Mouse (Mus musculus) left cerebral cortex, postnatal 25 days (tissue): ENCODE results near the gene Kdf1. TPM values are rescaled to one million over a fixed set of nuclear protein-coding genes. Genes with fewer than 3 reads are reported as not detected.

Source experiments
- DNase-seq, 2 experiments: peaks; one replicate each; pipeline ENCODE4 v3.0.0; 2022; ENCODE audit warnings: low spot score in 2 of 2, mixed read lengths in 1 of 2
- intact Hi-C: fragments of 180-260 bp; cut with DNase I; formaldehyde crosslinking; loops from one replicate; pipeline ENCODE4 v1.15.1; 2025
- total RNA-seq, 2 experiments: library from RNA; stranded (reverse); gene quantifications; 2 replicates each; pipeline ENCODE4 v1.2.3; 2021

The Kdf1 gene
- total RNA-seq, 2 experiments from 2014 or later = not detected

DNA sequence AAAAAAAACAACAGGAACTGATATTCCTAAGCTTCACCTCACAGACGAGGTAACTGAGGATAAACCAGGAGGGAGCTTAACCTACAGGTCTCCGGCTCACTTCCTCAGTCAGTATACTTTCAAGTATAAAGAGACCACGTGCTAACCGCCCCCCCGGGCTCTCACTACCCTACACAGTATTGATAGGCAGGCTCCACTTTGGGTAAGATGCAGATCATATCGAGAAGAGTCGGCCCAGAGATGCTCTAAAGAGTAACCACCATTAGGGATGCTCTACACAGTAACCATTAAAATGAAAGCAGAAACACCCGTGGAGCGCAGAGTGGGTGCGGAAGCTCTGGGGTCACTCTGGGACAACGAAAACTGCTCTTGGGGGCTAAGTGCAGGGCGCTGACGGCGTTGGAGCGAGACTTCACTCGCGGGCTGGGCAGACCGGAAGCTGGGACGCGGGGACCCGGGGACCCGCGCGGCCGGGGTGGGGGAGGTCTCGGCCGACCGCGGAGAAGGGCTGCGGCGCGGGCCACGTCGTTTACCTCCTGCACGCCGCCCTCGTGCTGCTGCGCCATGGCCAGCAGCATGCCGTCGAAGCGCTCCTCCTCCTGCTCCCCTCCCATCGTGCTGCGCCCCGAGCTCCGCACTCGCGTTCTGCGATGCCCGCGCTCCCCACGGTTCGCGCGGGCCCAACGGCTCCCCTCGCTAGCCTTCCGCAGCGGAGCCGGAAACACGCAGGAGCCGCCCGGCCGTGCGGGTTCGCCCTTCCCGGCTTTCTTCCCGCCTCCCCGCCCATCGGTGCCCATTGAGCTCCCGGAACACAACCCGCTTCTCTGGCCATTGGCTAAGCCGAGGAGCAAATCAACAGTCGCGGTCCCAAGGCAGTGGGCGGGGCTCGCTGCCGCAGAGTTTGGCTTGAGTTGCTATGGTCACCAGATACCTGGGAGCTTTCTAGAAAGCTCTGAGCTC, 26.8 kb downstream of the Kdf1 start, which contains the start of gene Nudc:
Gene Nudc, minus strand, starts transcription at position 725 of the 960 bp plus-strand sequence.
- intact Hi-C loops = no loop called here
- DNase-seq = peak; percentile 96 to 98

- DNase-seq = no peak
- intact Hi-C loops = no loop called here
Measured at GRCm38 (mm10) chr4:133552029-133552428, 33.3 kb downstream of the Kdf1 start.

GRCm38 (mm10) chr4:133552768-133553447, 34.1 kb downstream of the Kdf1 start, which contains the start of gene Nr0b2:
TSS of gene Nr0b2 (plus strand) at chr4:133553376.
- no peak for DNase-seq
- intact Hi-C loops = no loop called here

- intact Hi-C loops = no loop called here
- no peak for DNase-seq
Measured at GRCm38 (mm10) chr4:133553448-133554330, 34.9 kb downstream of the Kdf1 start.

DNA sequence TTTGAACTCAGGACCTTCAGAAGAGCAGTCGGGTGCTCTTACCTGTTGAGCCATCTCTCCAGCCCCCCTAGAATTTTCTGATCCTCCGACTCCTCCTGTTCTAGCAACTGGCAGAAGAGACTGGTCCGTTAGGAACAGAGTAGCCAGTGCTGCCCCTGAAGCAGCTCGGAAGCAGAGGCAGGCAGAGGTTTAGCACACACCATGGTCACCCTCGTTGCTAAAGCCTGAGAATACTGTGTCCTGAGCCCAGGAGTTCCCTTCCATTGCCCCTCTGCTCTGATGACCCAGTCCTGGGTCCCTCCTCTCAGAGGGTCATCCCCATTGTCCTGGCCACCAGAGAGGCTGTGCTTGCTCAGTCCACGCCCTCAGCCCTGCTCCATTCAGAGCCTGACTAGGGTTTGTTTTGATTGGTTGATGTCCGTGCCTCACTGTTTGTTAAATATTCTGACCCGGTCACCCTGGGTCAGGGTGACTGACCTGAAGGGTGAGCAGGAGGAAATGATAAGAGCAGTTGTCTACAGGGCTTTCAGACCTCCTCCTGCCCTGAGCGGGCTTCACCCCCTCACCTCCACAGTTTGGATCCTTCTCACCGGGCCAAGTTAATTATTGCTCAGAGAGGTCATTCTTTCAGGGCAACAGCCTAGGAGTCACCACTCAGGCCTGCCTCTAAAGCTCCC, 38.4 kb downstream of the Kdf1 start:
- DNase-seq = no peak
- intact Hi-C loops = no loop called here

DNA sequence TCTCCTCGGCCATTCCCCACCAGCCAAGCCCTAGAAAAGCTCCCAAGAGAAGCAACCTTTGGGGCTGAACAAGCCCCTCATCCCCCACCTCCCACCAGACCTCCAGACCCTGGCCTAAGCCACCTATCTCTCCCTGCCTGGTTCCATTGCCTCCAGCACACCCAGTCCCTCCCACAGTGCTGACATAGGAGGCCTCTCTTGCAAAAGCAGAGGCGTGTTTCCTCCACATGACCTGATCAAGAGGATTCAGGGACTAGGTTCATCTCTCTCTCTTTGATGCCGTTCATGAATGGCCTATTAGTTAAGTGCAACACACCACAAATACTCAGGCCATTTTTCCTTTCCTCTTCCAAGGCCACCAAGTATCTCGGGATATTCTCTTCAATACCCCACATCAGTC, 41.1 kb downstream of the Kdf1 start:
- no peak for DNase-seq
- intact Hi-C loops = no loop called here

DNA sequence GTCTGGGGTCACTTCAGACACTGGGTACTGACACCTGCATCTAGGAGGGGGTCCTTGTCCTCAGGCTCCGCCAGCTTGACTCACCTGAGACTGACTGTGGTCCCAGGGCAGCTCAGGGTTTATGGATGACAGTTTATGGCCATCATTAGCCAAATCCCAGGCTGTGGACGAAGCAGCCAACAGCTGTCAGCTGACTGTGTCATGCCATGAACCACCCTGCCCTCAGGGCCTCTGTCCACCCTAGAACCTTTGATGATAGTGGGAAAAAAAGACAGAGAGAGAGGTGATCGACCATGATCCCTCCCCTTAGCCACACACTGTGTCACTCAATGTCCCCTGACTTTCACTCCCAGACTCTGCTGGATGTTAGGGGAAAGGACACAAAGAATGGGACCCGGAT, 42.9 kb downstream of the Kdf1 start:
- intact Hi-C loops = no loop called here
- DNase-seq = no peak

DNA sequence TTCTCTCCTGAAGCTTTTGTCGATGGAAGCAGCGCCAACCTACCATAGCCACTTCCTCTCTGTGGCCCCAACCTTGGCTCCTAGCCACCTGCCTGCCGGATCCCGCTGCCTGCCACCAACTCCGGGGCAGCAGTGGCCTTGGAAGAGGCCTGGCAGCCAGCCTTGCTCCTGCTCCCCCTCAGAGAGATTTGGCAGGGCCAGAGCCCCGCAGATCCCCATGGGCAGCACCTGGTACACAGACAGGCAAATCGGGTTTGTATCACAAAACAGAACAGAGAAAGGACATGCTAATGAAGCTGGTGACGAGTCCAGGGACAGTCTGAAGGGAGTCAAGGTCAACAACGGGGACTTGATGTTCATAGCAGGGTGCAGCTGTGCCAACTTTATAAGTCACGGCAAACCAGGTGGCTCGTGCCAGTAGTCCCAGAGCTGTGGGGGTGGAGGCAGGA, 44.4 kb downstream of the Kdf1 start:
- intact Hi-C loops = no loop called here
- DNase-seq = no peak

- intact Hi-C loops = no loop called here
- DNase-seq = no peak
Measured at GRCm38 (mm10) chr4:133567251-133567650, 48.5 kb downstream of the Kdf1 start.

- intact Hi-C loops = no loop called here
- no peak for DNase-seq
Measured at GRCm38 (mm10) chr4:133569291-133570065, 50.7 kb downstream of the Kdf1 start.

DNA sequence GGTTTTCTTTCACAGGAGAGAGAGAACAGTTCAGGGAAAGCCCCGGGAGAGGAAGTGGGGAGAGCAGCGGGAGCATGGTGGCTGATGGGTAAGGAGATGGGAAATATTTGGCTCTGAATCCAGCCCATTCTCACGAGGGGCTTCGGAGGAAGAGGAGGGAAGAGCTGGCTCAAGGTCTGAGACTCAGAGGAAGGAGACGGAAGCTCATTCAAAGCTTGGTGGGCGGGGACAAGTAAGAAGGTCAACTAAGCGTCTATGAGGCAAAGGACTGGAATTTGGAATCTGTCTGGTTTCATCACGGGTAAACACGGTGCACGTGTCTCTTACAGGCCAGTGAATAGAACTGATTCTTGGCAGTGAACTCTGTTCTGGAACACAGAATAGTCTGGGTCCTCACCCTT, 51.3 kb downstream of the Kdf1 start:
- DNase-seq = no peak
- intact Hi-C loops = no loop called here

GRCm38 (mm10) chr4:133574070-133574842, 55.5 kb downstream of the Kdf1 start, which contains the start of gene Gpatch3:
TSS of gene Gpatch3 (plus strand) at chr4:133574745.
- peak; percentile 93 to 94 for DNase-seq
- intact Hi-C loops = no loop called here

DNA sequence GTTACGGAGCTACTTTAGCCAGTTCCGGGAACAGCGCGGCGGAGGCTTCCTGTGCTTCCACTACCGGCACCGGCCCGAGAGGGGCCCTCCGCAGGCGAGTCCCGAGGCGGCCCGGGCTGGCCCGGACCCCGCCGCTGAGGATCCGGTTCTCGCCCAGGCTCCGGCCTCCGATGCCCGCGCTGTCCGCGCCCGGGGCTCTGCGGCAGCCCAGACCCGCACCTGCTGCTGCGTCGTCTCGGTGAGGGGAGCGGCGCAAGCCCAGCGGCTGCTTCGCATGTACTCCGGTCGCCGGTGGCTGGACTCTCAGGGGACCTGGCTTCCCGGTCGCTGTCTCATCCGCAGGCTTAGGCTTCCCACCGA, 56.1 kb downstream of the Kdf1 start:
- intact Hi-C loops = no loop called here
- DNase-seq = no peak

DNA sequence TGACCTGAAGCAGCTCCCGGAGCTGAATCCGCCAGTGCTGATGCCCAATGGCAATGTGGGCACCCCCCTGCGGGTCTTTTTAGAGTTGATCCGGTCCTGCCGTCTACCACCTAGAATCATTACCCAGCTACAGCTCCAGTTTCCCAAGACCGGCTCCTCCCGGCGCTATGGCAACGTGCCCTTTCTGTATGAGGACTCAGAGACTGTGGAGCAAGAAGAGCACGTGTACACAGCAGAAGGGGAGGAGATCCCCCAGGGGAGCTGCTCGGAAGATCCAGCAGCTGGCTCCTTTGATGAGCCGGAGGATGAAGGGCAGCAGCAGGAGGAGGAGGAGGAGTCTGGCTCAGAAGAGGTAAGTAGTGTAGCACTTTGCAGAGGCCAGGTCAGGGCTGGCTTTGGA, 59.2 kb downstream of the Kdf1 start:
- intact Hi-C loops = no loop called here
- DNase-seq = no peak
